Mouse (Mus musculus) kidney, embryonic 16.5 days (tissue): ENCODE measurements around the gene Clic6. TPM values are rescaled to one million over a fixed set of nuclear protein-coding genes. Genes with fewer than 3 reads are reported as not detected.

Experiments
- ATAC-seq: fragments of 200-750 bp; cut with Nextera tagmentation; 2 replicates; pipeline ENCODE4 v1.8.0; 2017; ENCODE audit warnings: moderate TSS enrichment; ENCODE audit not compliant: low FRiP score, low TSS enrichment
- H3K27ac ChIP-seq: fragments of 300-500 bp; sonication (generic); 2 replicates; pipeline ENCODE4 v1.5.1; 2014; ENCODE audit warnings: low read length
- H3K27me3 ChIP-seq: fragments of 300-500 bp; sonication (generic); 2 replicates; pipeline ENCODE4 v1.6.1; 2014; ENCODE audit warnings: low read length, control low read depth, mixed read lengths; ENCODE audit not compliant: insufficient read depth
- H3K36me3 ChIP-seq: fragments of 300-500 bp; sonication (generic); 2 replicates; pipeline ENCODE4 v1.6.1; 2014; ENCODE audit warnings: low read length, control low read depth, mixed read lengths; ENCODE audit not compliant: insufficient read depth
- H3K4me1 ChIP-seq: fragments of 300-500 bp; sonication (generic); 2 replicates; pipeline ENCODE4 v1.6.1; 2014; ENCODE audit warnings: low read length, control low read depth, mixed read lengths; ENCODE audit not compliant: insufficient read depth
- H3K4me2 ChIP-seq: fragments of 300-500 bp; sonication (generic); replicated peaks from 2 replicates; pipeline ENCODE4 v1.6.1; 2014; ENCODE audit warnings: low read depth, low read length
- H3K4me3 ChIP-seq: fragments of 300-500 bp; sonication (generic); 2 replicates; pipeline ENCODE4 v1.5.1; 2014; ENCODE audit warnings: mild to moderate bottlenecking, low read length
- H3K9ac ChIP-seq: fragments of 300-500 bp; sonication (generic); replicated peaks from 2 replicates; pipeline ENCODE4 v1.6.1; 2014; ENCODE audit warnings: low read length
- H3K9me3 ChIP-seq: fragments of 300-500 bp; sonication (generic); 2 replicates; pipeline ENCODE4 v1.6.1; 2016; ENCODE audit warnings: low read length, control low read depth
- WGBS: fragments of 180-500 bp; shearing (Covaris S2); extraction: QIAGEN DNeasy Blood & Tissue Kit; methylation state at CpG from one replicate; pipeline ENCODE4 v1.1.7; 2014; 5-methylcytosine and 5-hydroxymethylcytosine counted together
- polyA plus RNA-seq: library from polyadenylated mRNA; unstranded; fragments of >200 nt; fragmentation: Nextera tagmentation; extraction: Ambion mirVana; gene quantifications from 2 replicates; pipeline ENCODE4 v1.2.1, GENCODE M21; 2015

The Clic6 gene
- polyA plus RNA-seq, 1 experiment from 2014 or later = 8.1 TPM

DNA sequence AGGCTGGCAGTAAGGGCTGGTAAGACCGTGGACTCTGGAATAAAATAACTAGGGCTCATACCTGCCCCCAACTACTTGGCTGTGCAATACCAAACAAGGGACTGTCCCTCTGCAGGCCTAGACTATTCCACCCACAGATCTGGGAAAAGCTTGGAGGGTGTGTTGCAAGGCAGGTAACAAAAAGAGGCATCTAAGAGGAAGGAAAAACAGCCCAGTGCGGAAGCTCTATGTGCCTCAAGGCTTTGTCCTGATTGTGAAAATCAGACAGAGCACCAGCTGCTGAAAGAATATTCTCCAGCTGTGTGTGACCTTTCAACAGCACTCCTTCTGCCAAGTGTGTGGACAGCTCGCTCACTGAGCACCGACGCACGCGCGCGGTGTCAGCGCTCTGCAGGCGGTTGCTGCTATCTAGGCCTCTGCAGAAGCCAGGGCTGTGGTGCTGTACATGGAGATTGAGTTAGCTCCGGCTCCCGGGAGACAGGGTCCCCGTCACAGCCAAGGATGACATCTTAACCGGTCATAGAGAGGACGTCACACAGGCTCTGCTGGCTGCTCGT is 33.9 kb upstream of the Clic6 start:
- WGBS = 91% methylated on average over 17 of the region's 17 CpGs
- no peak overlapping the region for H3K27ac ChIP-seq
- no peak overlapping the region for H3K9ac ChIP-seq
- H3K4me3 ChIP-seq = no peak overlapping the region
- no peaks in the 10 kb centered on the region for H3K4me1 ChIP-seq
- H3K4me2 ChIP-seq = no peak overlapping the region
- no peaks in the 10 kb centered on the region; the same call in 1 of the 2 replicates for H3K36me3 ChIP-seq
- no peaks in the 10 kb centered on the region for H3K9me3 ChIP-seq
- no peaks in the 10 kb centered on the region for H3K27me3 ChIP-seq
- no peak for ATAC-seq

DNA sequence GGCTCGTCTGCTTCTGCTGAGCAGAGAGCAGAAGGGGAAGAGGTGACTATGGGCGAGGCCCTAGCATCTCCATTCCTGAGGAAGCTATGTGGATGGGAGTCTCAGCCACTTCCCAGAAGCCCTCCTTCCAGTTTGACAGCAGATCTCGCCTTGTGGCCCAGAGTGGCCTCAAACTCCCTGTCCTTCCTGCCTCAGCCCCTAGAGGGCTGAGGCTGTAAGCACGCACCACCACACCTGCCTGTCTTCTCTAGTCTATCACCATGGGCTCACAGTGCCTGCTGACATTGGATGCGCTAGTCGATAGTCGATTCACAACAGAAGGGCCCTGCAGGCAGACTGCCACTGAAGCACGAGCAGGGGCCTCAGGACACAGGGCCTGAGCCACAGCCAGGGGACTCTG is 32.9 kb upstream of the Clic6 start:
- no peaks in the 10 kb centered on the region for H3K27me3 ChIP-seq
- H3K27ac ChIP-seq = no peak overlapping the region
- H3K4me2 ChIP-seq = no peak overlapping the region
- no peak overlapping the region for H3K4me3 ChIP-seq
- no peaks in the 10 kb centered on the region; the same call in 1 of the 2 replicates for H3K4me1 ChIP-seq
- 65% methylated on average over 8 of the region's 8 CpGs for WGBS
- no peaks in the 10 kb centered on the region for H3K9me3 ChIP-seq
- no peak overlapping the region for H3K9ac ChIP-seq
- ATAC-seq = no peak; the same call in 1 of the 2 replicates
- no peaks in the 10 kb centered on the region; the same call in 1 of the 2 replicates for H3K36me3 ChIP-seq

DNA sequence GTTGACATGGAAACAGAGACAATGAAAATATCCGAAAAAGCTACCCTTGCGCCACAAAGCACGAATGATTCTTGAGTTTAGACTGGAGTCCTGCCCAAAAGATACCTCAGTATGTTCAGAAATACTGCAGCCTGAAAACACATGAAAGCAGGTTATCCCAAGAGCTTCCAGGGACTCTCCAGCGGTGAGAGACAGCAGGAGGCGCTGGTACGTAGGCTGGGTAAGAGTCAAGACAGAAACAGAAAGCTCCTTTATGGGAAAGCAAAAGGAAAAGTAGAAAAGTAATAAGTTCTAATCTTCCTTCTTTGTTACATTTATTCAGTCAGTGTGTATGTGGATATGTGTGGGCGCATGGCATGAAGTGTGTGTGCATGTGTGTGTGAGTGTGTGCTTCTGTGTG is 31.5 kb upstream of the Clic6 start:
- H3K27me3 ChIP-seq = no peaks in the 10 kb centered on the region
- H3K9me3 ChIP-seq = no peaks in the 10 kb centered on the region
- H3K36me3 ChIP-seq = no peaks in the 10 kb centered on the region
- H3K4me3 ChIP-seq = no peak overlapping the region
- H3K27ac ChIP-seq = no peak overlapping the region
- H3K4me2 ChIP-seq = no peak overlapping the region
- H3K4me1 ChIP-seq = no peaks in the 10 kb centered on the region; the same call in 1 of the 2 replicates
- WGBS = 90% methylated on average over 7 of the region's 7 CpGs
- ATAC-seq = no peak
- H3K9ac ChIP-seq = no peak overlapping the region

DNA sequence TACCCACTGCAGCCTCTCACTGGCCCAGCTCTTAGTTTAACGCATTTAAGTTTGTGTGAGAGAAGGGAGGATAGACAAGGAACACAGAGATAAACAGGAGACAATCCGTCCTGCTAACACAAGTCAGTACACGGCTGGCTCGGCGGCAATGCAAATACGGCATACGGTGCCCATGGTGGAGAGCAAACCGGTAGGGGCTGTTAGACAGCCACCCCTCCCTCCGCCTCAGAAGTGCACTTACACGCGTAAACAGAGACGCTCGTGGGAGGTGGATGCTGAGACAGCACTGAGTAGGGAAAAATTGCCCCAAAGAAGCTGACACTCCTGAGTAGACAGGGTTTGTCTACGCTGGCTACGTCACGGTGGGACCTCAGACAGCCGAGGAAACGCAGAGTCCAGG is 31.0 kb upstream of the Clic6 start:
- no peaks in the 10 kb centered on the region for H3K27me3 ChIP-seq
- no peaks in the 10 kb centered on the region; the same call in 1 of the 2 replicates for H3K4me1 ChIP-seq
- WGBS = 85% methylated on average over 18 of the region's 18 CpGs
- no peaks in the 10 kb centered on the region for H3K9me3 ChIP-seq
- no peak overlapping the region for H3K4me2 ChIP-seq
- H3K9ac ChIP-seq = no peak overlapping the region
- H3K27ac ChIP-seq = no peak overlapping the region
- H3K36me3 ChIP-seq = no peaks in the 10 kb centered on the region
- no peak for ATAC-seq
- H3K4me3 ChIP-seq = no peak overlapping the region

DNA sequence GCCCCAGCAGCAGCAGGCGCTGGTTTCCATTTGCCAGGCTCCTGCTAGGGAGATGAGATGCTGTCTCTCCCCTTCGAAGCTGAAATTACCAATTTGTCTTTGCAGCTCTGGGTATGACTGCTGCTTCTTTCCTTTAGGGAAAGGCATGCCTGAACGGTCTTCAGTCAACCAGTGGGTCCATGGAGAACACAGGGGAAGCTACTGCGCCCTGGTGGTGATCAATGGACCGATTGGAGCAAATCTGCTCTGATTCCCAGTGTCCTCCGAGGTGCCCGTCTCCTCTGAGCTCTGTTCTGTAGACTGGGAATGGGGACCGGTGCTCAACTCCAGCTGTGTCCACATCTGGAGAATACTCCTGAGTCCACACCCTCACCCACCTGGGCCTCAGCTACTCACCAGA is 30.0 kb upstream of the Clic6 start:
- no peaks in the 10 kb centered on the region for H3K9me3 ChIP-seq
- no peak overlapping the region for H3K27ac ChIP-seq
- no peaks in the 10 kb centered on the region; the same call in 1 of the 2 replicates for H3K4me1 ChIP-seq
- no peak overlapping the region for H3K9ac ChIP-seq
- no peaks in the 10 kb centered on the region for H3K27me3 ChIP-seq
- no peaks in the 10 kb centered on the region for H3K36me3 ChIP-seq
- no peak overlapping the region for H3K4me3 ChIP-seq
- H3K4me2 ChIP-seq = no peak overlapping the region
- ATAC-seq = no peak
- 59% methylated on average over 8 of the region's 8 CpGs for WGBS

DNA sequence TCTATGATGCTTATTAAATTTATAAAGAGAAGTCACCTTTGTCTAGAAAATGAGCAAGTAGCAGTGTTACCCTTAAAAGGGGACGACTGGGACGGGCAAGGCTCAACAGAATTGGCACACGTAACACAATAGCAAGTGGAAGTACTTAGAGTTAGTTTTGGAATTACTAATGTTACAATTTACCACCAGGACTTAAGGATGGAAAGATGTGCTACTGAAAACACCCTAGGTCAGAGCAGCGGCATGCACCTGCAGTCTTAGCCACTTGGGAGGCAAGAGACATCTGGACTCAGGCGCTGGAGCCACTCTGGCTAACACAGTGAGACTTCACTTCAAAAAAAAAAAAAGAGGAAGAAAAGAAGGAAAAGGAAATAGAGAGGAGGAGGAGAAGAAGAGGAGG is 29.6 kb upstream of the Clic6 start:
- Histone ChIP-seq H3K9ac (no peak overlapping the region), H3K36me3 (no peaks in the 10 kb centered on the region), H3K4me2 (no peak overlapping the region), H3K9me3 (no peaks in the 10 kb centered on the region), H3K4me1 (no peaks in the 10 kb centered on the region; the same call in 1 of the 2 replicates), H3K4me3 (no peak overlapping the region), H3K27ac (no peak overlapping the region), H3K27me3 (no peaks in the 10 kb centered on the region)
- 85% methylated on average over 5 of the region's 5 CpGs for WGBS
- no peak for ATAC-seq

- WGBS = 29% methylated on average over 7 of the region's 7 CpGs
- Histone ChIP-seq H3K9ac (no peak overlapping the region), H3K36me3 (no peaks in the 10 kb centered on the region), H3K4me3 (no peak overlapping the region), H3K4me2 (no peak overlapping the region), H3K27me3 (no peaks in the 10 kb centered on the region), H3K4me1 (no peaks in the 10 kb centered on the region; the same call in 1 of the 2 replicates), H3K27ac (no peak overlapping the region), H3K9me3 (no peaks in the 10 kb centered on the region)
- ATAC-seq = peak; percentile 33; the same call in 1 of the 2 replicates
Measured at GRCm38 (mm10) chr16:92457594-92457993, 27.9 kb upstream of the Clic6 start.

DNA sequence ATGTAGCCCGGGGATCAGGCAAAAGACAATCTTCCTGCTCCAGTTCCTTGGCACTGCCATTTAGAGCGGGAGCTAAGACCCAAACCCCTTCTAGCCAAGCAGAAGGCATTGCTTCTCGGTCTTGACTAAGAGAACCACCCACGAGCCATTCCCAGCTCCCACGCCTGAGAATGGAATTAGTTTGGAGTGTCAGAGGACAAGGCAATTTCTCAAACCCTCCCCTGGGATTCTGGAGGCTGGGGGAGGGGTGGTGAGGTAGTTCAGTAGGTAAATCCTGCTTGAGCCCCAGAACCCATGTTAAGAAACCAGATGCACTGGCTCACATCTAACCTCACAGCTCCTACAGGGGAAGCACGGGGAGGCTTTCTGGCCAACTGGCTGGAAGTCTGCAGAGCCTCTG is 24.1 kb upstream of the Clic6 start:
- Histone ChIP-seq H3K4me2 (no peak overlapping the region), H3K9ac (no peak overlapping the region), H3K4me1 (peaks cover 13% of the 10 kb centered on the region), H3K4me3 (no peak overlapping the region), H3K9me3 (no peaks in the 10 kb centered on the region), H3K36me3 (no peaks in the 10 kb centered on the region), H3K27ac (no peak overlapping the region), H3K27me3 (no peaks in the 10 kb centered on the region)
- ATAC-seq = no peak
- WGBS = 68% methylated on average over 6 of the region's 6 CpGs

DNA sequence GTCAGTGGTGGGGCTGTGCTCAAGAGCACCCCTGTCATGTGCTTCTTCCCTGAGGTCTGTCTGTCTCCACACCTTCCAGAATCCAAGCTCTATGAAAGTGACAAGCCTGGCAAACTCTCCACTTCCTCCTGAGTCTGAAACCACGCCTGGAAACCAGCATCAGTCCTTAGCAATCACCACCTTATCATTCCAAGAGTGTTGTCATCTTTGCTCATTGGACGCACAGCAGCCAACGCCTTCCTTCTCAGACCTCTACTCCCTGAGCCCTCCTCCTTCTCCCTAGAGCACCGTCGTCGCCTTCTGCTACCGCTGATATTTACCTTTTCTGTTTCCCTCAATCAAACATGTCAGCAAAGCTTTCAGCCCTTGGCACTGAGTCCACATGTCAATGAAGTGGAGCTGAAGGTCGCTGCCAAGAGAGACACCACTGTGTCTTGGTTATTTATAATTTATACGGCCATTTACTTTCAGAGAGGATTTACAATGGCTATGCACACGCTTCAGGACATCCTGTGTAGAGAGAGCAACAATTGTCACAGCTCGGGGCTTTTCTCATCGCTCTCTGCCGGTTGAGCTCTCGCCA is 21.1 kb upstream of the Clic6 start:
- 0 out of 2 replicates have a peak overlapping the region, but pooled peaks have one; percentile 90 for H3K4me3 ChIP-seq
- ATAC-seq = no peak
- H3K4me2 ChIP-seq = peak overlapping the region; percentile 89
- 45% methylated on average over 14 of the region's 14 CpGs for WGBS
- no peak overlapping the region for H3K9ac ChIP-seq
- peaks cover 13% of the 10 kb centered on the region for H3K4me1 ChIP-seq
- H3K27me3 ChIP-seq = no peaks in the 10 kb centered on the region
- H3K27ac ChIP-seq = no peak overlapping the region
- H3K36me3 ChIP-seq = no peaks in the 10 kb centered on the region
- no peaks in the 10 kb centered on the region for H3K9me3 ChIP-seq

- 7% methylated on average over 10 of the region's 10 CpGs for WGBS
- H3K9ac ChIP-seq = peak overlapping the region; percentile 87
- peak overlapping the region; percentile 90 for H3K4me3 ChIP-seq
- H3K4me2 ChIP-seq = peak overlapping the region; percentile 89
- H3K27me3 ChIP-seq = no peaks in the 10 kb centered on the region
- no peaks in the 10 kb centered on the region for H3K36me3 ChIP-seq
- H3K27ac ChIP-seq = no peak overlapping the region
- no peaks in the 10 kb centered on the region for H3K9me3 ChIP-seq
- H3K4me1 ChIP-seq = peaks cover 13% of the 10 kb centered on the region
- no peak for ATAC-seq
Measured at GRCm38 (mm10) chr16:92465226-92465625, 20.3 kb upstream of the Clic6 start.
